Mouse (Mus musculus) hindbrain, embryonic 16.5 days (tissue): ENCODE results near the gene Tctn1. TPM values are rescaled to one million over a fixed set of nuclear protein-coding genes. Genes with fewer than 3 reads are reported as not detected.

Experiments used
- ATAC-seq: fragments of 200-750 bp; cut with Nextera tagmentation; 2 replicates; pipeline ENCODE4 v1.8.0; 2017; ENCODE audit warnings: moderate TSS enrichment, moderate library complexity
- H3K27ac ChIP-seq: fragments of 300-500 bp; sonication (generic); 2 replicates; pipeline ENCODE4 v1.5.1; 2014; ENCODE audit warnings: low read depth, mild to moderate bottlenecking, control low read depth, low read length, moderate library complexity
- H3K27me3 ChIP-seq: fragments of 300-500 bp; sonication (generic); replicated peaks from 2 replicates; pipeline ENCODE4 v1.6.1; 2014; ENCODE audit warnings: low read length; ENCODE audit not compliant: control insufficient read depth, insufficient read depth
- H3K36me3 ChIP-seq: fragments of 300-500 bp; sonication (generic); 2 replicates; pipeline ENCODE4 v1.6.1; 2014; ENCODE audit warnings: mild to moderate bottlenecking, low read length, moderate library complexity, mixed read lengths; ENCODE audit not compliant: control insufficient read depth, insufficient read depth
- H3K4me1 ChIP-seq: fragments of 300-500 bp; sonication (generic); 2 replicates; pipeline ENCODE4 v1.6.1; 2014; ENCODE audit warnings: low read depth, low read length; ENCODE audit not compliant: control insufficient read depth, insufficient read depth
- H3K4me2 ChIP-seq: fragments of 300-500 bp; sonication (generic); 2 replicates; pipeline ENCODE4 v1.6.1; 2014; ENCODE audit warnings: mild to moderate bottlenecking, low read length, control low read depth, moderate library complexity
- H3K4me3 ChIP-seq: fragments of 300-500 bp; sonication (generic); 2 replicates; pipeline ENCODE4 v1.5.1; 2014; ENCODE audit warnings: mild to moderate bottlenecking, low read length, control low read depth, moderate library complexity
- H3K9ac ChIP-seq: fragments of 300-500 bp; sonication (generic); 2 replicates; pipeline ENCODE4 v1.6.1; 2014; ENCODE audit warnings: low read depth, mild to moderate bottlenecking, control low read depth, low read length, moderate library complexity
- H3K9me3 ChIP-seq: fragments of 300-500 bp; sonication (generic); 2 replicates; pipeline ENCODE4 v1.6.1; 2014; ENCODE audit warnings: mild to moderate bottlenecking, low read length, moderate library complexity; ENCODE audit not compliant: control insufficient read depth
- WGBS: fragments of 180-500 bp; shearing (Covaris S2); extraction: QIAGEN DNeasy Blood & Tissue Kit; methylation state at CpG from one replicate; pipeline ENCODE4 v1.1.7; 2014; 5-methylcytosine and 5-hydroxymethylcytosine counted together
- polyA plus RNA-seq: library from polyadenylated mRNA; unstranded; fragments of >200 nt; fragmentation: Nextera tagmentation; extraction: Ambion mirVana; gene quantifications from 2 replicates; pipeline ENCODE4 v1.2.1, GENCODE M21; 2015

The Tctn1 gene
- polyA plus RNA-seq, 1 experiment from 2014 or later = 5.3 TPM

GRCm38 (mm10) chr5:122243781-122244523, 20.3 kb downstream of the Tctn1 start:
- WGBS = 60% methylated on average over 17 of the region's 17 CpGs
- Histone ChIP-seq H3K27me3 (no peaks in the 10 kb centered on the region), H3K4me3 (no peak overlapping the region), H3K27ac (no peak overlapping the region), H3K9me3 (no peaks in the 10 kb centered on the region), H3K4me1 (peaks cover 3% of the 10 kb centered on the region), H3K36me3 (peaks cover 14% of the 10 kb centered on the region), H3K9ac (no peak overlapping the region), H3K4me2 (no peak overlapping the region)
- no peak for ATAC-seq

GRCm38 (mm10) chr5:122242521-122243123, 21.6 kb downstream of the Tctn1 start:
- Histone ChIP-seq H3K36me3 (peaks cover 3% of the 10 kb centered on the region), H3K9ac (no peak overlapping the region), H3K4me3 (no peak overlapping the region), H3K9me3 (no peaks in the 10 kb centered on the region), H3K4me2 (no peak overlapping the region), H3K27me3 (no peaks in the 10 kb centered on the region), H3K4me1 (peaks cover 3% of the 10 kb centered on the region), H3K27ac (no peak overlapping the region)
- 85% methylated on average over 6 of the region's 6 CpGs for WGBS
- ATAC-seq = no peak

- Histone ChIP-seq H3K4me3 (no peak overlapping the region), H3K4me2 (no peak overlapping the region), H3K9me3 (no peaks in the 10 kb centered on the region), H3K36me3 (no peaks in the 10 kb centered on the region; the same call in 1 of the 2 replicates), H3K9ac (no peak overlapping the region), H3K4me1 (peaks cover 3% of the 10 kb centered on the region), H3K27ac (no peak overlapping the region), H3K27me3 (no peaks in the 10 kb centered on the region)
- 70% methylated on average over 1 of the region's 1 CpGs for WGBS
- no peak for ATAC-seq
These were observed 23.3 kb downstream of the Tctn1 start for GRCm38 (mm10) chr5:122240989-122241388.

GRCm38 (mm10) chr5:122240521-122240920, 23.7 kb downstream of the Tctn1 start:
- ATAC-seq = no peak
- Histone ChIP-seq H3K4me3 (no peak overlapping the region), H3K9me3 (no peaks in the 10 kb centered on the region), H3K27me3 (no peaks in the 10 kb centered on the region), H3K27ac (no peak overlapping the region), H3K4me2 (no peak overlapping the region), H3K36me3 (no peaks in the 10 kb centered on the region; the same call in 1 of the 2 replicates), H3K9ac (no peak overlapping the region), H3K4me1 (peaks cover 3% of the 10 kb centered on the region)
- WGBS = 85% methylated on average over 11 of the region's 11 CpGs

GRCm38 (mm10) chr5:122239618-122240017, 24.6 kb downstream of the Tctn1 start:
- 92% methylated on average over 7 of the region's 7 CpGs for WGBS
- H3K27me3 ChIP-seq = no peaks in the 10 kb centered on the region
- H3K36me3 ChIP-seq = no peaks in the 10 kb centered on the region; the same call in 1 of the 2 replicates
- H3K4me3 ChIP-seq = no peak overlapping the region
- H3K27ac ChIP-seq = no peak overlapping the region
- H3K4me2 ChIP-seq = no peak overlapping the region
- no peaks in the 10 kb centered on the region for H3K9me3 ChIP-seq
- H3K9ac ChIP-seq = no peak overlapping the region
- H3K4me1 ChIP-seq = peaks cover 3% of the 10 kb centered on the region
- no peak for ATAC-seq

- 73% methylated on average over 5 of the region's 5 CpGs for WGBS
- H3K9me3 ChIP-seq = no peaks in the 10 kb centered on the region
- ATAC-seq = no peak
- H3K36me3 ChIP-seq = no peaks in the 10 kb centered on the region; the same call in 1 of the 2 replicates
- H3K4me3 ChIP-seq = no peak overlapping the region
- no peak overlapping the region for H3K4me2 ChIP-seq
- no peak overlapping the region for H3K27ac ChIP-seq
- no peak overlapping the region for H3K9ac ChIP-seq
- H3K4me1 ChIP-seq = no peaks in the 10 kb centered on the region; the same call in 1 of the 2 replicates
- no peaks in the 10 kb centered on the region for H3K27me3 ChIP-seq
These were observed 27.1 kb downstream of the Tctn1 start for GRCm38 (mm10) chr5:122237200-122237599.

GRCm38 (mm10) chr5:122235196-122235836, 28.9 kb downstream of the Tctn1 start:
- Histone ChIP-seq H3K36me3 (no peaks in the 10 kb centered on the region), H3K4me1 (no peaks in the 10 kb centered on the region; the same call in 1 of the 2 replicates), H3K4me3 (no peak overlapping the region), H3K27ac (no peak overlapping the region; the same call in 1 of the 2 replicates), H3K27me3 (no peaks in the 10 kb centered on the region), H3K9ac (no peak overlapping the region), H3K4me2 (no peak overlapping the region), H3K9me3 (no peaks in the 10 kb centered on the region)
- no peak for ATAC-seq
- WGBS = 59% methylated on average over 9 of the region's 9 CpGs

- Histone ChIP-seq H3K36me3 (no peaks in the 10 kb centered on the region), H3K27me3 (no peaks in the 10 kb centered on the region), H3K4me3 (no peak overlapping the region), H3K9ac (no peak overlapping the region), H3K4me2 (no peak overlapping the region), H3K9me3 (no peaks in the 10 kb centered on the region), H3K27ac (no peak overlapping the region; the same call in 1 of the 2 replicates), H3K4me1 (no peaks in the 10 kb centered on the region; the same call in 1 of the 2 replicates)
- ATAC-seq = no peak
- WGBS = 72% methylated on average over 9 of the region's 9 CpGs
These were observed 29.7 kb downstream of the Tctn1 start for GRCm38 (mm10) chr5:122234319-122235195.
